Mouse (Mus musculus): Measurements from ENCODE around the gene Hdac9. TPM values are rescaled to one million over a fixed set of nuclear protein-coding genes. Genes with fewer than 3 reads are reported as not detected.

Gene Hdac9
- polyA plus RNA-seq, 1 experiment from 2014 or later, result 5.3 TPM

GRCm38 (mm10) chr12:34220051-34220926, 696.6 kb downstream of the Hdac9 start:
- no peak for ATAC-seq (ENCODE audit: low FRiP score, low TSS enrichment)
- no peak overlapping the region for H3K4me3 ChIP-seq (ENCODE audit: low read length)
- 18% methylated on average over 9 of the region's 9 CpGs for WGBS
- H3K36me3 ChIP-seq (ENCODE audit: control insufficient read depth, insufficient read depth, low read length), result no peaks in the 10 kb centered on the region
- H3K9ac ChIP-seq (ENCODE audit: low read depth, low read length), result no peak overlapping the region
- H3K4me2 ChIP-seq (replicated peaks; ENCODE audit: low read depth, low read length), result no peak overlapping the region
- peaks cover 13% of the 10 kb centered on the region for H3K4me1 ChIP-seq (ENCODE audit: control insufficient read depth, insufficient read depth, low read length)
- no peaks in the 10 kb centered on the region for H3K9me3 ChIP-seq (ENCODE audit: control insufficient read depth, low read length)
- H3K27me3 ChIP-seq (ENCODE audit: control insufficient read depth, insufficient read depth, low read length), result no peaks in the 10 kb centered on the region
- no peak overlapping the region for H3K27ac ChIP-seq (ENCODE audit: low read depth, low read length)

GRCm38 (mm10) chr12:34218561-34218960, 698.3 kb downstream of the Hdac9 start:
- no peaks in the 10 kb centered on the region for H3K27me3 ChIP-seq (ENCODE audit: control insufficient read depth, insufficient read depth, low read length)
- no peak overlapping the region for H3K4me3 ChIP-seq (ENCODE audit: low read length)
- 84% methylated on average over 2 of the region's 2 CpGs for WGBS
- no peaks in the 10 kb centered on the region for H3K9me3 ChIP-seq (ENCODE audit: control insufficient read depth, low read length)
- ATAC-seq (ENCODE audit: low FRiP score, low TSS enrichment), result no peak
- H3K9ac ChIP-seq (ENCODE audit: low read depth, low read length), result no peak overlapping the region
- H3K4me1 ChIP-seq (ENCODE audit: control insufficient read depth, insufficient read depth, low read length), result peaks cover 13% of the 10 kb centered on the region
- no peak overlapping the region for H3K4me2 ChIP-seq (replicated peaks; ENCODE audit: low read depth, low read length)
- no peak overlapping the region for H3K27ac ChIP-seq (ENCODE audit: low read depth, low read length)
- no peaks in the 10 kb centered on the region for H3K36me3 ChIP-seq (ENCODE audit: control insufficient read depth, insufficient read depth, low read length)

GRCm38 (mm10) chr12:34215023-34216020, 701.6 kb downstream of the Hdac9 start:
- Histone ChIP-seq H3K4me1 (ENCODE audit: control insufficient read depth, insufficient read depth, low read length) (peaks cover 3% of the 10 kb centered on the region; the same call in 1 of the 2 replicates), H3K27me3 (ENCODE audit: control insufficient read depth, insufficient read depth, low read length) (no peaks in the 10 kb centered on the region), H3K9ac (ENCODE audit: low read depth, low read length) (no peak overlapping the region), H3K4me2 (replicated peaks; ENCODE audit: low read depth, low read length) (no peak overlapping the region), H3K36me3 (ENCODE audit: control insufficient read depth, insufficient read depth, low read length) (no peaks in the 10 kb centered on the region), H3K27ac (ENCODE audit: low read depth, low read length) (no peak overlapping the region), H3K9me3 (ENCODE audit: control insufficient read depth, low read length) (no peaks in the 10 kb centered on the region), H3K4me3 (ENCODE audit: low read length) (no peak overlapping the region)
- WGBS, result 21% methylated on average over 17 of the region's 17 CpGs
- no peak for ATAC-seq (ENCODE audit: low FRiP score, low TSS enrichment)

- H3K27me3 ChIP-seq (ENCODE audit: control insufficient read depth, insufficient read depth, low read length), result no peaks in the 10 kb centered on the region
- H3K9ac ChIP-seq (ENCODE audit: low read depth, low read length), result no peak overlapping the region
- H3K4me3 ChIP-seq (ENCODE audit: low read length), result no peak overlapping the region
- no peak overlapping the region for H3K27ac ChIP-seq (ENCODE audit: low read depth, low read length)
- ATAC-seq (ENCODE audit: low FRiP score, low TSS enrichment), result no peak
- WGBS, result 80% methylated on average over 3 of the region's 3 CpGs
- H3K4me1 ChIP-seq (ENCODE audit: control insufficient read depth, insufficient read depth, low read length), result no peaks in the 10 kb centered on the region
- no peaks in the 10 kb centered on the region for H3K9me3 ChIP-seq (ENCODE audit: control insufficient read depth, low read length)
- H3K4me2 ChIP-seq (replicated peaks; ENCODE audit: low read depth, low read length), result no peak overlapping the region
- H3K36me3 ChIP-seq (ENCODE audit: control insufficient read depth, insufficient read depth, low read length), result no peaks in the 10 kb centered on the region
Observed at GRCm38 (mm10) chr12:34212162-34212561, 704.7 kb downstream of the Hdac9 start.

GRCm38 (mm10) chr12:34201471-34201870, 715.4 kb downstream of the Hdac9 start:
- no peak overlapping the region for H3K4me2 ChIP-seq (replicated peaks; ENCODE audit: low read depth, low read length)
- ATAC-seq (ENCODE audit: low FRiP score, low TSS enrichment), result no peak
- no peaks in the 10 kb centered on the region for H3K27me3 ChIP-seq (ENCODE audit: control insufficient read depth, insufficient read depth, low read length)
- 79% methylated on average over 3 of the region's 3 CpGs for WGBS
- H3K4me1 ChIP-seq (ENCODE audit: control insufficient read depth, insufficient read depth, low read length), result no peaks in the 10 kb centered on the region
- H3K27ac ChIP-seq (ENCODE audit: low read depth, low read length), result no peak overlapping the region
- no peak overlapping the region for H3K9ac ChIP-seq (ENCODE audit: low read depth, low read length)
- no peaks in the 10 kb centered on the region for H3K36me3 ChIP-seq (ENCODE audit: control insufficient read depth, insufficient read depth, low read length)
- no peak overlapping the region for H3K4me3 ChIP-seq (ENCODE audit: low read length)
- no peaks in the 10 kb centered on the region for H3K9me3 ChIP-seq (ENCODE audit: control insufficient read depth, low read length)

GRCm38 (mm10) chr12:34200030-34200446, 716.9 kb downstream of the Hdac9 start:
- no peaks in the 10 kb centered on the region for H3K9me3 ChIP-seq (ENCODE audit: control insufficient read depth, low read length)
- no peak overlapping the region for H3K4me2 ChIP-seq (replicated peaks; ENCODE audit: low read depth, low read length)
- H3K4me1 ChIP-seq (ENCODE audit: control insufficient read depth, insufficient read depth, low read length), result no peaks in the 10 kb centered on the region
- no peaks in the 10 kb centered on the region for H3K36me3 ChIP-seq (ENCODE audit: control insufficient read depth, insufficient read depth, low read length)
- no peak overlapping the region for H3K4me3 ChIP-seq (ENCODE audit: low read length)
- ATAC-seq (ENCODE audit: low FRiP score, low TSS enrichment), result no peak
- no peak overlapping the region for H3K9ac ChIP-seq (ENCODE audit: low read depth, low read length)
- no peaks in the 10 kb centered on the region for H3K27me3 ChIP-seq (ENCODE audit: control insufficient read depth, insufficient read depth, low read length)
- WGBS, result 26% methylated on average over 4 of the region's 4 CpGs
- H3K27ac ChIP-seq (ENCODE audit: low read depth, low read length), result no peak overlapping the region

GRCm38 (mm10) chr12:34195155-34195828, 721.6 kb downstream of the Hdac9 start:
- no peak overlapping the region for H3K27ac ChIP-seq (ENCODE audit: low read depth, low read length)
- no peak overlapping the region for H3K9ac ChIP-seq (ENCODE audit: low read depth, low read length)
- H3K9me3 ChIP-seq (ENCODE audit: control insufficient read depth, low read length), result no peaks in the 10 kb centered on the region
- H3K4me3 ChIP-seq (ENCODE audit: low read length), result no peak overlapping the region
- H3K4me1 ChIP-seq (ENCODE audit: control insufficient read depth, insufficient read depth, low read length), result no peaks in the 10 kb centered on the region
- H3K4me2 ChIP-seq (replicated peaks; ENCODE audit: low read depth, low read length), result no peak overlapping the region
- ATAC-seq (ENCODE audit: low FRiP score, low TSS enrichment), result no peak
- no peaks in the 10 kb centered on the region for H3K27me3 ChIP-seq (ENCODE audit: control insufficient read depth, insufficient read depth, low read length)
- no peaks in the 10 kb centered on the region for H3K36me3 ChIP-seq (ENCODE audit: control insufficient read depth, insufficient read depth, low read length)

- Histone ChIP-seq H3K36me3 (ENCODE audit: control insufficient read depth, insufficient read depth, low read length) (no peaks in the 10 kb centered on the region), H3K4me1 (ENCODE audit: control insufficient read depth, insufficient read depth, low read length) (no peaks in the 10 kb centered on the region), H3K27ac (ENCODE audit: low read depth, low read length) (no peak overlapping the region), H3K27me3 (ENCODE audit: control insufficient read depth, insufficient read depth, low read length) (no peaks in the 10 kb centered on the region), H3K4me2 (replicated peaks; ENCODE audit: low read depth, low read length) (no peak overlapping the region), H3K9ac (ENCODE audit: low read depth, low read length) (no peak overlapping the region), H3K4me3 (ENCODE audit: low read length) (no peak overlapping the region), H3K9me3 (ENCODE audit: control insufficient read depth, low read length) (no peaks in the 10 kb centered on the region)
- ATAC-seq (ENCODE audit: low FRiP score, low TSS enrichment), result no peak
- WGBS, result 93% methylated on average over 4 of the region's 4 CpGs
Observed at GRCm38 (mm10) chr12:34194116-34194515, 722.8 kb downstream of the Hdac9 start.
